Mouse (Mus musculus) hindbrain, embryonic 15.5 days (tissue): ENCODE measurements around the gene Tmem151b. TPM values are rescaled to one million over a fixed set of nuclear protein-coding genes. Genes with fewer than 3 reads are reported as not detected.

ENCODE experiments used
- ATAC-seq: fragments of 200-750 bp; cut with Nextera tagmentation; 2 replicates; pipeline ENCODE4 v1.8.0; 2017; ENCODE audit warnings: low read depth, moderate number of reproducible peaks, moderate TSS enrichment; ENCODE audit not compliant: low FRiP score
- H3K27ac ChIP-seq: fragments of 300-500 bp; sonication (generic); replicated peaks from 2 replicates; pipeline ENCODE4 v1.5.1; 2015; ENCODE audit warnings: mild to moderate bottlenecking, inconsistent platforms
- H3K27me3 ChIP-seq: fragments of 300-500 bp; sonication (generic); 2 replicates; pipeline ENCODE4 v1.6.1; 2015; ENCODE audit warnings: control low read depth, inconsistent platforms
- H3K36me3 ChIP-seq: fragments of 300-500 bp; sonication (generic); 2 replicates; pipeline ENCODE4 v1.6.1; 2015; ENCODE audit warnings: control low read depth, inconsistent platforms
- H3K4me1 ChIP-seq: fragments of 300-500 bp; sonication (generic); replicated peaks from 2 replicates; pipeline ENCODE4 v1.6.1; 2015; ENCODE audit warnings: control low read depth, inconsistent platforms
- H3K4me2 ChIP-seq: fragments of 300-500 bp; sonication (generic); 2 replicates; pipeline ENCODE4 v1.6.1; 2015; ENCODE audit warnings: moderate library complexity, mild to moderate bottlenecking, inconsistent platforms
- H3K4me3 ChIP-seq: fragments of 300-500 bp; sonication (generic); 2 replicates; pipeline ENCODE4 v1.5.1; 2015; ENCODE audit warnings: mild to moderate bottlenecking, inconsistent platforms
- H3K9ac ChIP-seq: fragments of 300-500 bp; sonication (generic); 2 replicates; pipeline ENCODE4 v1.6.1; 2015; ENCODE audit warnings: inconsistent platforms
- H3K9me3 ChIP-seq: fragments of 300-500 bp; sonication (generic); 2 replicates; pipeline ENCODE4 v1.6.1; 2016; ENCODE audit warnings: control low read depth, inconsistent platforms
- WGBS: fragments of 180-500 bp; shearing (Covaris S2); methylation state at CpG from one replicate; pipeline ENCODE4 v1.1.7; 2015; 5-methylcytosine and 5-hydroxymethylcytosine counted together
- polyA plus RNA-seq: library from polyadenylated mRNA; unstranded; fragments of >200 nt; fragmentation: Nextera tagmentation; extraction: Ambion mirVana; gene quantifications from 2 replicates; pipeline ENCODE4 v1.2.1, GENCODE M21; 2015

Tmem151b gene
- polyA plus RNA-seq, result 27.4 and 31.9 TPM in 2 replicates

DNA sequence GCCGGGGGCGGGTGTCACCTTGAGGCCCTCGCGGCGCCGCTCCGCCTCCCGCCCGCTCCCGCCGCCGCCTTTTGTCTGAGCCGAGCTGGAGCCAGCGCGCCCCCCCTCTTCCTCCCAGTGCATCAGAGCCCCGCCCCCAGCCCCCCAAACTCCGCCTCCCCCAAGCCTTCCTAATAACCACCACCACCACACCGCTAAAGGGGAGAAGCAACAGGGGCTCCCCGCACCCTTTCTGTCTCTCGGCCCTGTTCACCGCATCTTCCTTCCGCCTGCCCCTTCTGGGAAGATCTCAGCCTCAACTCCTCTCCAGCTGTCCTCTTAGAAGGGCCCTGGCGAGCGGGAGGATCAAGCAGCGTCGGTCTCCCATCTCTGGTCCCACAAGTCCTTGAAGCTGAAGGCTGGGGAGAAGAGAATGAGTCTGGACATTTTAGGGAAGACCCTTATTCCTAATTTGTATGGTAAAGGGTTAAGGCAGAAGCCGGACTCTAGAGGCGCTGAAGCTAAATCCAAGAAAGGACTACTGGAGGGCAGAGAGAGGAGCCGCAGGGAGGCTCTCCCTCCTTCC lies at the start of gene Tmem151b:
Tmem151b (minus strand) TSS at position 61 of the 565 bp plus-strand sequence.
- H3K9me3 ChIP-seq, result no peaks in the 10 kb centered on the region
- H3K9ac ChIP-seq, result peak within 1 kb of the TSS; percentile 99
- H3K4me3 ChIP-seq, result peak within 1 kb of the TSS; percentile 86
- peak within 1 kb of the TSS; percentile 69 for H3K4me2 ChIP-seq
- peak within 1 kb of the TSS; percentile 93 for H3K27ac ChIP-seq
- H3K36me3 ChIP-seq, result peaks cover 8% of the 10 kb centered on the region; the same call in 1 of the 2 replicates
- H3K4me1 ChIP-seq, result peaks cover 47% of the 10 kb centered on the region
- ATAC-seq, result peak; percentile 67
- under 1% methylated on average over 11 of the region's 29 CpGs for WGBS
- H3K27me3 ChIP-seq, result peaks cover 24% of the 10 kb centered on the region

DNA sequence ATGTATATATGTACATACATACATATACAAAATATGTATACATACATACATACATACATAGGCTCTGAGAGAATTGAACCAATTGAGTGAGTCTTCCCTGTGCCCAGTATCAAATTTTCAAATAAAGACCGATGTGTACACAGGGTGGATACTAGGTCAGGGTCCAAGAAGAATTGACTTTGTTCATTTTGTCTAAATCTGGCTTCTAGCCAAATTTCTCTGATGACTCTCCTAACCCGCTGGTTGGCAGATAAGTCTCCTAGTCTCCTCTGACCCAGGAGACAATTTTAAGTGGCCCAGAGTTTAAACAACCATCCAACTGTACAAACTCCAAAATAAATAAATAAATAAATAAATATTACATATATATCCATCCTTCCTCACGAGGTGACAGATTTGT lies 49.4 kb upstream of the Tmem151b start:
- H3K27ac ChIP-seq, result no peak overlapping the region
- peaks cover 16% of the 10 kb centered on the region for H3K27me3 ChIP-seq
- no peak overlapping the region for H3K4me3 ChIP-seq
- peak overlapping the region; percentile 60 for H3K4me2 ChIP-seq
- H3K4me1 ChIP-seq, result peaks cover 49% of the 10 kb centered on the region
- WGBS, result 33% methylated on average over 3 of the region's 3 CpGs
- ATAC-seq, result no peak
- H3K9me3 ChIP-seq, result no peaks in the 10 kb centered on the region
- no peak overlapping the region for H3K9ac ChIP-seq
- H3K36me3 ChIP-seq, result no peaks in the 10 kb centered on the region

DNA sequence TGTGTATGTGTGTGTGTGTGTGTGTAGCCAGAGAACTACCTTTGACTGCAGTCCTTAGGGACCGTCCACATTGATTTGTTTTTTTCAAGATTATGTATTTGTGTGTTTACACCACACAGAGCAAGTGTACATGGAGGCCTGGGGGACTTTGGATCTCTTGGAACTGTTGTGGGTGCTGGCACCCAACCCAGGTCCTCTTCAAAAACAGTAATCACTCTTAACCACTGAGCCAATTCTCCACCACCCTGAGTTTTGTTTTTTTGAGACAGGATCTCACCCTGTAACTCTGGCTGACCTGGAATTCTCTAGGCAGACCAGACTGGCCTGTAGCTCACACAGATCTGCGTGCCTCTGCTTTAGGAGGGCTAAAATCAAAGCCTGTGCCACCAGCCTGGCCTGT lies 48.9 kb upstream of the Tmem151b start:
- Histone ChIP-seq H3K4me3 (no peak overlapping the region), H3K9ac (no peak overlapping the region), H3K9me3 (no peaks in the 10 kb centered on the region), H3K4me1 (peaks cover 54% of the 10 kb centered on the region), H3K36me3 (no peaks in the 10 kb centered on the region), H3K4me2 (no peak overlapping the region), H3K27me3 (peaks cover 16% of the 10 kb centered on the region), H3K27ac (no peak overlapping the region)
- no peak for ATAC-seq
- WGBS, result 88% methylated on average over 2 of the region's 2 CpGs

DNA sequence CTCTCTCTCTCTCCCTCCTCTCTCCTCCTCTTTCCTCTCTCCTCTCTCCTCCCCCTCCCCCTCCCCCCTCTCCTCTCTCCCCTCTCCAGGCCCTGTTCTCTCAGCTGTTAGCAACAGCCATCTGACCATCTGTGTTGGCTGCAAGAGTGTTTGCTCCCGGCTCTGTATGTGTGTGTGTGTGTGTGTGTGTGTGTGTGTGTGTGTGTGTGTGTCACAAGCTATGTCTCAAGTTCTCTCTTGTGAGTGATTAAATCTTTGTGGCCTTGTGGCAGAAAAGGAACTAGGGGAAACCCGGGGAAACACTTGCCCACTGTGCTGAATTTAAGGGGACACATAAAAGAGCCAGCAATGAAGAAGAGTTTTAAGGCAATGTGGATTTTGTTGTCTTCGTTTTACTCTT lies 48.3 kb upstream of the Tmem151b start:
- Histone ChIP-seq H3K27me3 (peaks cover 16% of the 10 kb centered on the region), H3K9ac (no peak overlapping the region), H3K27ac (0 out of 2 replicates have a peak overlapping the region, but pooled peaks have one; percentile 1), H3K4me3 (no peak overlapping the region), H3K4me2 (no peak overlapping the region), H3K9me3 (no peaks in the 10 kb centered on the region), H3K36me3 (no peaks in the 10 kb centered on the region), H3K4me1 (peaks cover 57% of the 10 kb centered on the region)
- ATAC-seq, result no peak
- 47% methylated on average over 3 of the region's 3 CpGs for WGBS

DNA sequence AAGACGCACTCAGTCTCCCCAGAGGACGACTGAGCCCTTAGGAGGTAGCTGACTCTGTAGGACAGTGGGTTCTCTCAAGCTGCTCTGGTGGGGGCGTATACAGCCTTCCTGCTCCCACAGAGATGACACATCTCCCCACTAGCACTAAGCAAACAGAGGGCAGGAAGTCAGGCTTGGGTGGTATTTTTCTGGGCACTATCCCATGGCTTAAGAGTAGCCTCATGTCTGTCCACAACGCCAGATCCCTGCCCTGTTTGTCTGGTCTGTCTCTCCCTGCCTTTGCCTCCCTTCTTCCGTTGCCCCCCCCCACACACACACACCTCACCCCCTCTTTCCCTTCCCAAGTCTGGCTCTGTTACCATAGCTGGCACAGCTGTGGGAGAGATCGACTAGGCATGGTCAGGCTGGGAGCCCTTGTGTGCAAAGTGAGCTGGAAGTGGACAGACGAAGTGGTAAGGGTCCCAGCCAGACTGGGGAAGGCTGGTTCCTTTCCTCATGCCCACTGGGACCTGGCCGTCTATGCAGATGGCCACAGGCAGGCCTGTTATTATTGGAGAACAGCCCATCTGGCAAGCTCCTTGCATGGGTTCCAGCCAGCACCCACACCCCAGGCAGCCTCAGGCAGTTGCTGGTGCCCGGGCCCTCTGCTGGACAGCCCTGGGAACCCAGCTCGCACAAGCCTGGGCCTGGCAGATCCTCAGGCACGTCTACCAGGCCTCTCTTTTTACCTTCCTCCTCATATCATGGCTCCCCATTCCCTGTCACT lies 47.3 kb upstream of the Tmem151b start:
- WGBS, result 23% methylated on average over 11 of the region's 11 CpGs
- Histone ChIP-seq H3K4me1 (peaks cover 66% of the 10 kb centered on the region), H3K9me3 (no peaks in the 10 kb centered on the region), H3K9ac (no peak overlapping the region), H3K4me3 (no peak overlapping the region), H3K27me3 (peaks cover 16% of the 10 kb centered on the region), H3K36me3 (no peaks in the 10 kb centered on the region), H3K27ac (peak overlapping the region; percentile 65), H3K4me2 (no peak overlapping the region)
- ATAC-seq, result peak; percentile 55

DNA sequence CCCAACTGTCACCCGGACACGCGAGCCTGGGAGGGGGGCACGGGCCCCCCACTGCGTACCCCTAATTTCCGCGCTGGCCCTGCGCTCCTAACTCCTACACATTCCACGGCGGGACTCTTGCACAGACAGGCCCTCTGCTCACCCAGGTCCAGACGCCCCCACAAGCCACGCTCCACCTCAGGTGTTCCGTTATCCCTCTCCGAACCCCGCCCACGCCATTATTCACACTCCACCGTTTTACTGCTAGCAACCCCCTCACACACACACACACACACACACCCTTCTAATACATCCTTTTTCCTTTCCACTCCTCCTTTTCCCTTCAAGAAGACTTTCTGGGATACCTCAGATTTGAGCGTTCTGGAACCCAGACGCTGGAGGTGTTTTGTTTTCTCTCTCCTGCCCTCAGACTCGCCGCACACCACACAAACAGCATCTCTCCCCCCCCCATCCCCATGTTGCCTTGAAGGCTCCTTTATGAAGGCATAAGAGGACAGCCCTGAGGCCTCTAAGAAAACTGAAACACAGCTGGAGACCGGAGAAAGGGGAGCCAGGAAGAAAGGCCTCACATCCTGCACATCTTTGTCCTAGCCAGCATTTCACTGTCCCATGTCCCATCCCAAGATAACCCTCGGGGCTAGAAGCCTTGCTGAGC lies 46.4 kb upstream of the Tmem151b start:
- H3K4me3 ChIP-seq, result peak overlapping the region; percentile 55
- no peaks in the 10 kb centered on the region for H3K9me3 ChIP-seq
- peak overlapping the region; percentile 97 for H3K4me2 ChIP-seq
- H3K9ac ChIP-seq, result peak overlapping the region; percentile 57
- H3K4me1 ChIP-seq, result peaks cover 63% of the 10 kb centered on the region
- peak overlapping the region; percentile 65 for H3K27ac ChIP-seq
- H3K36me3 ChIP-seq, result no peaks in the 10 kb centered on the region
- H3K27me3 ChIP-seq, result peaks cover 9% of the 10 kb centered on the region
- peak; percentile 20 for ATAC-seq
- 4% methylated on average over 23 of the region's 23 CpGs for WGBS

DNA sequence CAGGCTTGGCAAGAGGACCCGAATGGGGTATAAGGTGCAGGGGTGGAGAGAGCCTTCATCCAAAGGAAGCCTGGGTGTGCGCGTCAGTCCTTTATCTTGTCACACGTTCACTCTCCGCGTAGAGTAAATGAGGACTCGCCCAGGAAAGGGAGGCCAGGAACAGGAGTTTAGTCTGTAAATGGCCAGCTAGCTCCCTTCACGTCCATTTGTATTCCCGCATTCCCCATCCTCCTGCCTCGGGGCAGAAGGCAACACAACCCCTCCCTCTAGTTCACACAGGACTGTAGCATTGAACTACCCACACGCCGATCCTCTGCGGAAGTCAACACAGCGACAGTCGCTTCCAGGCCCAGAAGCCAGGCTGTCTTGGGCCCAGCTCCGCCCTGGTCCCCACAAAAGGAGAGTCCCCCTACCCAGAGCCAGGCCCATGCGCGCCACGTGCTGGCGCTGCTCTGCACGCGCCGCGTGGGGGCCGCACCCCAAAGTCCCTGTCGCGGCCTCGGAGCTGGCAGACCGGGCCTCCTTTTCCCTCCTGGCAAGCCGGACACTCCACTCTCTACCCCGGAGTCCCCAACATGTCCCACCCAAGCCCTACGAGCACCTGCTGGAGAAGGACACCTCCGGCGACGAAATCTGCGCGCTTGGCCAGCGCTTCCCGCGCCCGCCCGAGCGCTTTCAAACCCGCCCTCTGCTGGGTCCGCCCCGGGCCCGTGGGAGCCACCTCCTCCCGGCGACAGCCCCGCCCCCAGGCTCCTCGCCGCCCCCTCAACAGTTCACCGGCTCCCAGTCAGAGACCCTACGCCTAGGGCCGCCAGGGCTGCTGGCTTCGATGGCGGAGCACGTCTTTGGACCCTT lies 45.6 kb upstream of the Tmem151b start:
- WGBS, result 2% methylated on average over 56 of the region's 58 CpGs

DNA sequence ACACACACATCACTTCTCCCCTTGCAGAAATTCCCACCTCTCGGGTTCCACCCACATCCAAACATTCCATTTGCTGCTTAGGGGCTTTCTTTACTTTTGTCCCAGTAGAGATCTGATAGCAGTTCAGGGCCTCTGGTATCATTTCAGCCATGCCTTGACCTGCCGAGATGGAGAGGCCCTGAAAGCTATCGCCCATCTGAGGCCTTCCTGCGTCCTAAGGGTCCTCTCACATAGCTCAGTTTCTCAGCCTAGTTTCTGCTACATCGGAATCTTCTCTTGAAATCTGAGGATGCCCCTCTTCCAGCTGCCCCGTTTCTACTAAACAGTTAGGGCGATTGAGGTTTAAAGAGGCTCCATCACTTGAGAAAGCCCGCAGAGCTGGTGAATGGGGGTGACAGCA lies 44.7 kb upstream of the Tmem151b start:
- Histone ChIP-seq H3K4me1 (peaks cover 53% of the 10 kb centered on the region), H3K27me3 (no peaks in the 10 kb centered on the region), H3K9ac (no peak overlapping the region), H3K4me3 (peak overlapping the region; percentile 55), H3K36me3 (no peaks in the 10 kb centered on the region), H3K9me3 (no peaks in the 10 kb centered on the region), H3K4me2 (peak overlapping the region; percentile 97), H3K27ac (no peak overlapping the region)
- 46% methylated on average over 8 of the region's 8 CpGs for WGBS
- no peak for ATAC-seq

More for the DNA sequence above, 45.6 kb upstream of the Tmem151b start:
- no peaks in the 10 kb centered on the region for H3K36me3 ChIP-seq
- peak overlapping the region; percentile 97 for H3K4me2 ChIP-seq
- H3K9ac ChIP-seq, result peak overlapping the region; percentile 57
- H3K4me1 ChIP-seq, result peaks cover 62% of the 10 kb centered on the region
- peak overlapping the region; percentile 65 for H3K27ac ChIP-seq
- peak overlapping the region; percentile 55 for H3K4me3 ChIP-seq
- no peaks in the 10 kb centered on the region for H3K9me3 ChIP-seq
- peaks cover 2% of the 10 kb centered on the region; the same call in 1 of the 2 replicates for H3K27me3 ChIP-seq
- peak; percentile 66 for ATAC-seq

DNA sequence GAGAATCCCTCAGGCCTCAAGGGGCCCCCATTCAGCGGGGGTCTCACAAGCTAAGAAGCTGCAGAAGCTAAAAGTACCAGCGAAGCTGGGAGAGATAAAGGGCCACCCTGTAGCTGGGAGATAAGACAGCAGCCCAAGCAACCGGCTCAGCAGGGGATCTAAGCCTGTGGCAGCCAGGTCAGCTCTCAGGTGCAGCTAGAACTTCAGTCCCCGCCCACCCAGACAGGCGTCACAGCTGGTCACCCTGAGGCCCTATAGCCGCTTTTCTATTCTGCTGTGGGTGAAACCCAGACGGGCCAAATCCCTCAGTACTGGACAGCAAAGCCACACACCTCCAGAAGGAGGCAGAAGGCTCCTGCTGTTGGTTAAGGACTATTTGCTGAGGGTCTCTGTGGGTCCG lies 44.0 kb upstream of the Tmem151b start:
- H3K9ac ChIP-seq, result no peak overlapping the region

DNA sequence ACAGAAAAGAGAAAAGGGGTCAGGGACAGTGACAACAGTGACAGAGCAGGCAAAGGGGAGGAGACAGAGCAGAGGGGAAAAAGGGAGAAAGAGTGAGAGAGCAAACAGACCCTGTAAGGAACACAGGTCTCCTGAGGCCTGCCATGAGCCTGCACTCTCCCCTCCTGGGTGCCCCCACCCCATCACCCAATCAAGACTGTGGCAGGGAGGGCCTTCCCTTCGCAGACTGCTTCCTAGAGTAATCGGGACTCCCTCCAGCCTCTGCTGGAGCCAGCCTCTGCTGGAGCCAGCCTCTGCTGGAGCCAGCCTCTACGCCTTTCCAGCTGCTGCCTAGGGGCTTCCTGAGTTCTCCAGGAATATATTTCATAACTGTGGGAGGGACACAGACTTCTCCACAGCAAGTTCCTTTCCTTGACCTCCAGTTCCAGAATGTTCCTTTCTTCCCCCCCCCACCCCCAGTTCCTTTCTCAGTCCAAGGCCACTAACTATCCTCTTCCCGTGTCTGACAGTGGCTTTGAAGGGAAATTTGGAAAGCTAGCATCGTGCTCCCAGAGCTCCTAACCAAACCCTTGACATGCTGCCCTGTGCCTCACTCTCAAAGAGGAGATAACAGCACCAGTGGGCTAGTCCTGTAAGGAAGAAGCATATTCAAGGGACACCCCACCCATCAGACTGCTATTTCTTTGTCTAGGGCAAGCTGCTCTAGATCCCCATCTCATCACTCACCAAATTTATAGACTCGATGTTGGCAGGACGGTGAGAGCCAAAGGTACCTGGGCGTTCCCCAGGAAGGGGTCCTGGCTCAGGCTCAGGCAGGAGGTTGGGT lies 43.3 kb upstream of the Tmem151b start:
- peak overlapping the region; percentile 30 for H3K4me2 ChIP-seq

More for the DNA sequence above, 44.0 kb upstream of the Tmem151b start:
- Histone ChIP-seq H3K4me1 (peaks cover 51% of the 10 kb centered on the region), H3K27me3 (no peaks in the 10 kb centered on the region), H3K4me3 (no peak overlapping the region), H3K4me2 (peak overlapping the region; percentile 97; the same call in 1 of the 2 replicates), H3K27ac (no peak overlapping the region; the same call in 1 of the 2 replicates), H3K36me3 (no peaks in the 10 kb centered on the region), H3K9me3 (no peaks in the 10 kb centered on the region)
- WGBS, result 32% methylated on average over 8 of the region's 8 CpGs
- ATAC-seq, result no peak

More for the DNA sequence above, 43.3 kb upstream of the Tmem151b start:
- no peak overlapping the region for H3K4me3 ChIP-seq
- no peaks in the 10 kb centered on the region for H3K27me3 ChIP-seq
- WGBS, result 46% methylated on average over 8 of the region's 8 CpGs
- no peak overlapping the region for H3K27ac ChIP-seq
- H3K9me3 ChIP-seq, result no peaks in the 10 kb centered on the region
- H3K36me3 ChIP-seq, result no peaks in the 10 kb centered on the region
- peaks cover 51% of the 10 kb centered on the region for H3K4me1 ChIP-seq
- H3K9ac ChIP-seq, result no peak overlapping the region
- ATAC-seq, result no peak
